Mouse (Mus musculus): Measurements from ENCODE around the gene Apoh. TPM values are rescaled to one million over a fixed set of nuclear protein-coding genes. Genes with fewer than 3 reads are reported as not detected.

Apoh gene
- total RNA-seq, 2 experiments from 2014 or later: not detected

DNA sequence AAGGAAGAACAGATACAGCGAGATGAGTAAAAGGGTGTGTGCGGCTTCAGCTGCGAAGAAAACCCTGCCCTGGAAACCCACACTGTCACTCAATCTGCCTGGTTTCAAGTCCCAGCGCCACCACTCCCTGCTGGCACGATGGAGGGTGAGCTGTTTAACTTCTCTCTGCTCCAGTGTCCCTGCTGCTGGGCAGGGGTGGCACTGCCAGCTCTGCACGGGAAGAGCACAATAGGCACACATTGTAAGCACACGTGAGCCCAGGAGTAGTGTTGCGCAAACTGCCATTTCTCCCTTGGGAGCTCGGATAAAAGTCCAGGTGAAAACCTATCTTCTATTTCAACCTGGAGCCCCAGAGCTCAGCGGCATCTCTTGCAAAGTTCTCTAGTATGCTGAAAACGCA, 12.3 kb upstream of the Apoh start:
- intact Hi-C loops (cut with DNase I): no loop called here
- DNase-seq: no peak

DNA sequence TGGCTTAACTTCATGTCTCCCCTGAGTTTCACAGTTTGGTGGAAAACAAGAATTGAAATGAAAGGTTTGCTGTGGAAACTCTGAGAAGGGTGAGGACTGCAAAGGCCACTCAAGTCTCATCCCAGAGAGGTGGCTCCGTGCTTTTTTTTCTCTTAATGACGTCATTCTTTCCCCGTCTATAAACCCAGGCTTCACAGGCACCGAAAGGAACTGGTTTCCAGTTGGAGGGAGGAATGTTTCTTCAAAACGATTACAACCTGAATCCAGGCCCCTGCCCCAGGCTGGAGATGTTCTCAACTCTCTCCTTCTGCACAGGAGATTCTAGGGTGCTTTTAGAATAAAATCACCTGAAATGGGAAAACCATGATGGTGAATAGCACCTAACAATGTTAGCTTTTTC, 10.1 kb upstream of the Apoh start:
- intact Hi-C loops (cut with DNase I): no loop called here

DNA sequence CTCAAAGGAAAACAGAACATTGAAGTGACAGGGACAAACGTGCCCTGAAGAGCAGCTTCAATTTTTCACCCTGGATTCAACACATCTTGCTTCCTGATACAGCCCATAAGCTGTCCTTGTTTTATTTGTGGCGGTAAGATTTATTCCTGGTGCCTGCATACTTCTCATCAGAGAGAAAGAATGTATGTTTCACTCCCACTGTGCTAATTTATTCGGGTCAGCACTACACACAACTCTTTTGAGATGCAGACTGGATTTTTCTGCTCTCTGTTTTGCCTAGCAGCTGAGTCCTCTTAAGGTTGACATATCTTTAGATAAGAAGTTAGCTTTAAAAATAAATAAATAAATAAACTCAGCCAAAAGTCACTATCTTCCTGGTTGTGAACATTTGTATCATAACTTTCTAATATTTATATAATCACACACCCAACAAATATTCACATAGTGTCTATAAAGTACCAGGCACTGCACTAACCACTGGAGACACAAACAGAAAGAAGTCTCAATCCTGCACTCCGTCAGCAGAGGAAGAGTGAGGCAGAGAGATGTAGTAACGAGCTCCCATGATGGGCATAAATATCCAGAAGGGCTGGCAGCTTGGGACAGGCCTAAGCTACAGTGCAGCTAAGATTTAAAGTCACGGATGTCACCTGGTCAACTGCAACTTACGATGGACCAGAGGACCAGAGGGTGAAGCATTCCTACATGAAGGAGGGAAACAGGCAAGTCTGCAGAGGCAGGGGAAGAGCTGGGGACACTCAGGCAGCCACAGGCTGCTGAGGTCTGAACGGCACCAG, 9.4 kb upstream of the Apoh start:
- intact Hi-C loops (cut with DNase I): no loop called here
- no peak for DNase-seq

More for the DNA sequence above, 10.1 kb upstream of the Apoh start:
- DNase-seq: no peak

DNA sequence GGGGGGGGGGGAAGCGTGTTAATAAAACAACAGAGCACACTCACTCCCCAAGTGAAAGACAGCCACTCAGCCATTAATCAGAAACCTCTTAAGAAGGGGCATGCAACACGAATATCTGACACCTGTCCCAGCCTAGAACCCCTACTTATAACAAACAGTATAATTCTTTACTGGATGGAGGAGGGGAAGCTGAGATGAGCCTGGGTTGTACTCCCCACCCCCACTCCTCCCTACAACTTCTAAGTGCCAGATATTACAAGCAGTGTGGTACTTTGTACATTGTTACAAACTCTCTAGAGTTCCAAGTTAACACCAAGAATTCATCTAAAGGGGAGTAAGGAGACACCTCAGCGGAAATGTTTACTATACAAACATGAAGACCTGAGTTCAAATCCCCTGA, 8.5 kb upstream of the Apoh start:
- intact Hi-C loops (cut with DNase I): no loop called here
- DNase-seq: no peak

DNA sequence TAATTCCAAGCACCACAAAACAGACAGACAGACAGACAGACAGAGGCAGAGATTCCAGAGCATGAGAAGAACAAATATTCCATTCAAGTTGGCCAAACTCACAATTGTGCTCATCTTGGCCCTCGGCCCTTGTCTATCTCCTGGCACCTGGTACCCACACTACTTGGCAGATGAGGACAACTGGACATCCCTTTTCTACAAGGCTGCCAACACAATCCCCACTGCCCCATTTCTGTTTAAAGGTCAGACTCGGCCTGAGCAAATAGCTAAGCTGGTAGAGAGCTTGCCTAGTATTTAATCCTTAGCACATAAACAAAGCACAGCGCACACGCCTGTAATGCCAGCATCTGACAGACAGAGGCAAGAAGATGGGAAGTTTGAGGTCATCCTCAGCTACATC, 7.6 kb upstream of the Apoh start:
- intact Hi-C loops (cut with DNase I): no loop called here
- DNase-seq: no peak

DNA sequence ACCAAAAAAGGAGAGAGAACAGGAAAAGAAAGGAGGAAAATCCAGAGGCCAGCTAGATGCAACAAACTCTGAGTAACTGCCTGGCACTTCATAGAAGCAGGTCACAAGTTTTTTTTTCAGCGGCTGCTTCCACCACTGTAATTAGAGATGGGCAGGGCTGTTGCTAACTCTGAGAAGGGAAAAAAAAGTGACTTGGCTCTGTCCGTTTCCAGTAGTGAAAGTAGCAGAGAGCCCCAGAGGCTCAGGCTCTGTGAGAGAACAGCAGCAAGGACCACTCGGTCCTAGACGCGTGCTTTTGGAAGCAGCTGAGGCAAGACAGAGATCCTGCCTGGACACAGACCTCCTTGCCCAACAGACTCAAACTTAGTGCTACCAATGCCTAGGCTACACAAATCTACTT, 6.7 kb upstream of the Apoh start:
- intact Hi-C loops (cut with DNase I): no loop called here
- DNase-seq: peak in 1 of 2 experiments; percentile 29

DNA sequence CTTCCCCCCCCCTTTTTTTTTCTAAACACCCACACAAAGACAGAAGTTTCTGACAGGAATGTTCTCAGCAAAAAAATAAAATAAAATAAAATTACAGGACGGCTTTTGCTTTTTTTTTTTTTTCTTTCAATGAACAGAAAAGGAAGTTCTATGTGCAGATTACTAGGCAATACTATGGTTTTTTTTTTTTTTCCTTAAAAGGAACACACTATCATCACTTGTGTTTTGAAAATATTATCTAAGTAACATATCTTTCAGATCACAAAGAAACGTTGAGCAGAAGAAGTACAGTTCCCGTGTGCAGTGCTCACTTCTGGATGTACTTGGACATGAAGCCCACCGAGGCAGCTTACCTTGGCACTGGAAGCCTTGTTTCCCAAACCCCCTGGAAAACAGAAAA, 2.9 kb upstream of the Apoh start:
- no peak for DNase-seq
- intact Hi-C loops (cut with DNase I): loop anchor here (5.0 kb wide), 2 partner anchors 88 to 178 kb away; no protein-coding TSS in a partner anchor

DNA sequence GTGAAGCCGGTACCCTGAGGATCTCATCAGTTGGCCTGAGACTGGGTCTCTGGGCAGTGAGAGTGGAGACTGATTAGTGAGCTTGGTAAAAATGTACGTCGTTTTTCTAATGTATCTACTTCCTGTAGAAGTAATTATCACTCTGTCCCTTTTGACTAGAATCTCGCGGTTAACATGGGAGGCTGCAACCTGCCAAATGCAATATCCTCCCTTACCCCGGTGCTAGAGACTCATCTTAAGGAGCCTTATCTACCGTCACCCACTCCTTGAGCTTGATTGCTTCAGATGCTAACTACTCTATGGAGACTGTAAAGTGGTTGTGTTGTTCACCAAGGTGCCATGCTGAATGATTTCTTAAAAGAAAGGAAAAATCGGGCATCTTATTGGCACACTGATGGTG, 1.4 kb upstream of the Apoh start:
- intact Hi-C loops (cut with DNase I): loop anchor here (5.0 kb wide), 2 partner anchors 89 to 179 kb away; no protein-coding TSS in a partner anchor
- no peak for DNase-seq

DNA sequence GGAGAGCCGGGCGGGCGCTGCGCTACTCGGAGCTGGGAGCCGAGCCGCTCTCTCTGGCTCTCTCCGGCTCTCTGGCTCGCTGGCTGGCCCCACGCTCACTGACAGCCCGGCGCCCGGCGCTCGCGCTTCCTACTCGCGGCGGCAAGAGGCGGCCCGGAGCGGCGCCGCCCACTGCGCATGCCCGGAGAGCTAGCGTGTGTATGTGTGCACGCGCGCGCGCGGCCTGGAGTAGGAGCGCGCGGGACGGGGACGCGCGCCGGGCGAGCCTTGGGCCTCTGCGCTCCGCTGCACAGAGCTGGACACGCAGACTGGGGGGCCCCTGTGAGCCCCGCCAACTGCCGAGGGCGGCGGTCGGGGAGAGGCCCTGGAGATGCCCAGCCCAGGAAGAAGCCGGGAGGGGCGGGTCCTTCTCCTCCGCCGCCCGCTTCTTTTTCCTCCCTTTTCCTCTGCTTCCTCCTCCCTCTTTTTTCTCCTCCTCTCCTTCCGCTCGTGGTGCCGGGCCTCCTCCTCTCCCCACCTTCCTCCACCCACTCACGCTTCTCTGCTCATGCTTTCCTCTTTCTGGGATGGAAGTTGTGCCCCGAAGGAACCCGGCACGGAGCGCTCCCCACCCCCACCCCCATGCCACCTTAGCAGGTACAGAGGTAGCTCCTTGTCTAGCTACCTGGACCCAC, 772 bp downstream of the Apoh start, which contains the start of gene Prkca:
Gene Prkca (minus strand): TSS at position 140 of the 674 bp plus-strand sequence.
- intact Hi-C loops (cut with DNase I): loop anchor here (5.0 kb wide), 2 partner anchors 92 to 182 kb away; no protein-coding TSS in a partner anchor

DNA sequence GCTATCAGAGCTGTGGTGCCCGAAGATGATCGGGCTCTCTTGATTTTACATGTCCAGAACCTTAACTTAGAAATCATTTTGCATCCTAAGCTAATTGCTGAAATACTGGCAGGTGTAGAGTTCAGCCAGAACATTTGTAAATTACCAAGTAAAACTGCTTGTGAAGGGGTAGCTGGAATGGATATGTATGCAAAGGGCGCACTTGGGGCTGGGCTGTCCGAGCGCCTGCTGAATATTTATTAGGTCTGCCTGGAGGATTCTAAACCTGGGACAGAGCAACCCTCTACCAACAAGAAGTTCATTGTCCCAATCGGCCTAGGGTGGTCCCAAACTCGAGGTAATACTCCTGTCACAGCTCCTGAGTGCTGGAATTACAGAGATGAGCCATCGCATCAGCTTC, 1.6 kb downstream of the Apoh start:
- DNase-seq: no peak
- intact Hi-C loops (cut with DNase I): loop anchor here (5.0 kb wide), 2 partner anchors 92 to 182 kb away; no protein-coding TSS in a partner anchor

More for the DNA sequence above, 772 bp downstream of the Apoh start, which contains the start of gene Prkca:
- DNase-seq: peak; percentile 96 to 98

DNA sequence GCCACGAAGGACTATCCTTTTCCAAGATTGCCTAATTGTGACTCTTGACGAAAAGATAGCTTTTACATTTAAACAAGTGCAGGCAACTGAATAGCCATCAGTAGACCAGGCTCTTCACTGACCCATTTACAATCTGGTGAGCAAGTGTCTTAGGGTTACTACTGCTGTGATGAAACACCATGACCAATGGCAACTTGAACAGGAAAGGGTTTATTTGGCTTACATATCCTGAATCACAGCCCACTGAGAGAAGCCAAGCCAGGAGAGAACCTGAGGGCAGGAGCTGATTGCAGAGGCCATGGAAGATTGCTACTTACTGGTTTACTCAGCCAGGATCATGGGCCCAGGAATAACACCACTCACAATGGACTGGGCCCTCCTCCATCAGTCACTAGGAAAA, 2.2 kb downstream of the Apoh start:
- no peak for DNase-seq
- intact Hi-C loops (cut with DNase I): no loop called here

DNA sequence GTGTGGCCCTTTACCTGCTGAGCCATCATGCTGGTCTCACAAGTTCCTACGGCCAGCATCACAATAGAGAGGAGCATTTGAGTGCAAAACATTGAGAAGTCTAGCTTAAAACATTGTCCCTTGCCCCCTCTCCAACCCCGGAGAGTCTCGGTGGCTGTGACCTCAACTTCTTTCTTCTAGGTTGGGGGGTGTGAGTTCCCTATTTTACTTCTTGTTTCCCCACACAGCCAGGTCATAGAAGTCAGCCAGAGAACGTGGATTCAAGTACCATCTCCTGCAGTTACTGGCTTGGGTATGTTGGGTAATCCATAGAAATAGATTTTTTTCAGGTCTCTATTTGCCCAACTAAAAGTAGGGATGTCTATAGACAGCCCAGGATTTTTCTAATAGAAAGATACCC, 7.6 kb downstream of the Apoh start:
- intact Hi-C loops (cut with DNase I): no loop called here

DNA sequence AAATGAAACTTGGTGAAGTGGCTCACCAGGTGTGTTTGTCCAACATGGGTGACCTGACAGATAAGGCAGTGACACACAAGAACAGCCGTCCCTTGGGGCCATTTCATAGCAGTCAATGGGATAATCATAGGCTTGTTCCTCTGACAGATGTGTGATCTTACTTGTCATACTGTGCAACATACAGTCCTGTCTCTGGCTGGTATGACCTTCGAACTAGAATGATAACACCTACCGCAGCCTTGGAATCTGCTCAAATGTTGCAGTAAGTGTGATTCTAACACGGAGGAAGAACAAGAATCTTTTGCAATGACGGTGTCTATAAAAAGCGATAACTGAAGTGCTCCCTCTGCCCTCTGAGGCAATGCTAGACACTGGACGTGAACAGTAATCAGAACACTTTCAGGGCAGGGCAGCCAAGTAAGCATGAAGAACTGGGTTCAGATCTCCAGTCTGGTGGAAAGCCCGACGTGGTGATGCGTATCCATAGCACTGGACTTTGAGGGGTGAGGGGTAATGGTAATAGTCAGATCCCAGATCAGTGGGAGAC, 9.8 kb downstream of the Apoh start:
- intact Hi-C loops (cut with DNase I): no loop called here
- no peak for DNase-seq

More for the DNA sequence above, 7.6 kb downstream of the Apoh start:
- DNase-seq: no peak

DNA sequence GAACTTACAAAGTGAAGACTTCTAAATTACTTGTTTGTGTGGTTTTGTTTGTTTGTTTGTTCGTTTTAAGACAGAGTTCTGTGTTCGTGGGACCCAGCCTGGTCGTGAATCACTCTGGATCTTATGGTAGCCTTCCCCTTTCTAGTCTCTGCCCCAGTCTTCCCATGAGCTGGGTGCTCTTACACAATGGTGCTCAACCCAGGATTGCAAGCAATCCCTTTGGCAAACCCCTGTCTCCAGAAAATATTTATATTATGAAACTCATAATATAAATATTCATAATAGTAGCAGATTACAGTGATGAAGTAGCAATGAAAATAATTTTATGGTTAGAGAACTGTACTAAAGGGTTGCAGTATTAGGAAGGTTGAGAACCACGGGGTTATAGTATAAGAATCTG, 12.9 kb downstream of the Apoh start:
- DNase-seq: no peak
- intact Hi-C loops (cut with DNase I): no loop called here

DNA sequence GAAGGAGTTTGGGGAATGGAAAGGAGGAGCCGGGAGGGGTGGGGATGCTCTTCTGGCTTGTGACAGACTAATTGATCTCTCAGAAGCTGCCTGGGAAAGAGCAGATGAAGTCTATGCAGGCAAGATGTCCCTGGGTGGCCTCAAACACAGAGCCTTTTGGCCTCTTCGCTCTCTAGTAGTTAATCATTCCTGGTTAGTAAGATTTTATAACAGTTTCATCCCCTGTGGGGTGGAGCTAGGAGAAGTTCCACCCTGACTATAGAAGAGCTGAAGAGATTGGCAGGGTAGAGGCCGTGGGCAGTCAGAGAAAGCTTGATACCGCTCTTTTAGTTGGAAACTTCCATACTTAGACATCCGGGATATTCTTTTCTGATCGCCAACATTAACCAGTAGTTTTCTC, 15.8 kb downstream of the Apoh start:
- intact Hi-C loops (cut with DNase I): no loop called here

DNA sequence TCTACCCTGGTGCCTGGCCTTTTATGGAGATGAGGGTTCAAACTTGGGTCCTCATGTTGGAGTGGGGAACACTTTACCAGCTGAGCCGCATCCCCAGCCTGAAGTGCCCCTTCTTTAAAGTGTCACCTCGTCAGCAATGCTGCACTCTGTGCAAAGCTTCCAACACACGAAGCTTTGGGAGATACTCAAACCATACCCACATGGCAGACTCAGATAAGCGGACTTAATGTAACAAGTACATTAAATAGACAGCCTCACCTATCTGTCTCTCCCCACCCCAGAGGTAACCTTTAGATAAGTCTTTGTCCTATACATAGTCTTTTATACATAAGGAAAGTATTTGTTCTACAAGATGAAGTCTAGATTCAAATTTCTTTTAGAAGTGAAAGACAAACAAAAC, 17.8 kb downstream of the Apoh start:
- intact Hi-C loops (cut with DNase I): no loop called here
- no peak for DNase-seq

More for the DNA sequence above, 15.8 kb downstream of the Apoh start:
- DNase-seq: no peak

DNA sequence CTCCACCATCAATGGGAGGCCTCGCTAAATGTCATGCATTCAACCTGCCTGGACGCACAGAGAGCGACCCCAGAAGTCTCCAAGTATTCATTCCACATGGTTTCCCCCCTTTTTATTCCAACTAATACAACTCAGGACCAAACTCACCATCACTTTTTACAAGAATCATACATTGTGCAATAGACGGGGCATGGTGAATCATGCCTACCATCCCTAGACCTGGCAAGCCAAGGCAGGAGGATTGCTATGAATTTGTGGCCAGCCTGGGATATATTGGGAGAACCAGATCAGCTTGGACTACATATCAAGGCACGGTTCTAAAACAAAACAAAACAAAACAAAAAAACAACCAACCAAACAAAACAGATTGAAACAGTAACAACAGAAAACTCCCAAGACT, 19.8 kb downstream of the Apoh start:
- no peak for DNase-seq
- intact Hi-C loops (cut with DNase I): no loop called here

DNA sequence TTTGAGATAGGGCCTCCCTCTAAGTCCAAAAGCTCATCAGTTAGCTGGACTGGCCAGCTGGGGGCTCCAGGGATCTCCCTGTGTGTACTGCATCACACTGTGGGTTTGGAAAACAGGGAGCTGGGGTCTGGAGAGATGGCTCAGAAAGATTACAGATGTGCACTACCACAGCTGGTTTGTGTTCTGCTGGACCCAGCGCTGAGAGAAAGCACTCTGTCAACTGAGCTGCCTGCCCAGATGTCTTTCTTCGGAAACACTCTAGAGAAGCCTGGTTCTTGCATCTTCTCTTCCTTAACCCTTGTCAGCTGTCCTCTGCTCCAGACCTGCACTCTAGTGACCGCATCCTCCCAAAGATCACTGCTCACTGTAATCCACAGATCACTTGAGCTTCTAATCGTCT, 20.8 kb downstream of the Apoh start:
- intact Hi-C loops (cut with DNase I): no loop called here
- no peak for DNase-seq

DNA sequence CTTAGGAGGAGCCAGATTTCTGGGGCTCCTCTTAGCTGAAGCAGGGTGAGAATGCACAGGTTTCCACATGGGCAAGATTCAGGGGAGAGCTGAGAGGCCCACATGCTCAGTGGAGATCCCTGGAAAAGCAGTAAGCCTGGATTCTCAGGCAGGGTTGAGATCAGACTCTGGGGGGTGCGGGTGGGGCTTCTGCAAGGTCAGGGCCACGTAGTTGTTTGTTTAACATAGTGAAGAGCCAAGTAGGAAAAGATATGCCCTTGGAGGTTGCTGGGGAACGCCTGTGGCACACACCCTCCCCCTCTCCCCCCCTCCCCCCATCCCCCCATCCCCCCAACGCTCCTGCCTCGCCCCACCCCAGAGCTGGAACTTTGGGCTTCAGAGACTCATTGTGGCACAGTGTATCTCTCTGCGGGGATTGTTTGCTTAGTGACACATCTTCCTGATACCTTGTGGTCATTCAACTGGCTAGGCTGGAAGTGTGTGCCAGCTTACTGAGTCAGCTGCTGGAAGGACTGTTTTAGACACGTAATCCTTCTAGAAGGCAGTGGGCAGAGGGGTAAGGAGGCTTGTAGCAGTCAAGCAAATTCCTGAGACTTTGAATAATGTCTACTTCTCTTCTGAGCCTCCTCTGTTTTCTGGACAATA, 21.9 kb downstream of the Apoh start:
- no peak for DNase-seq
- intact Hi-C loops (cut with DNase I): no loop called here

DNA sequence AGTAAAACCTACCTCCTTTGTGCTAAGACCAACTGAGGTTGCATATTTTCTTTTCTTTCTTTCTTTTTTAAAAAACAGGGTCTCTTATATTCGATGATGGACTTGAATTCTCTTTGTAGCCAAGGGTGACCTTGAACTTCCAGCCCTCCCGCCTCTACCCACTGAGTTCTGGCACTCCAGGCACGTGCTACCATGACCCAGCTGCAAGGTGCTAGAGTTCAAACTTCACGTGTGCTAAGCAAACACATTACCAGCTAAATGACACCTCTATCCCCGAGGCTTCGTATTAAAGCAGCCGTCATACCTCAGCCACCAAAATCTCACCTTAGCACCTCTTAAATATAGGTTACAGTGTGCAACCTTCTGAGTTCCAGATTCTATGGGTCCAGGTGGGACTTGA, 22.4 kb downstream of the Apoh start:
- intact Hi-C loops (cut with DNase I): no loop called here
- no peak for DNase-seq

DNA sequence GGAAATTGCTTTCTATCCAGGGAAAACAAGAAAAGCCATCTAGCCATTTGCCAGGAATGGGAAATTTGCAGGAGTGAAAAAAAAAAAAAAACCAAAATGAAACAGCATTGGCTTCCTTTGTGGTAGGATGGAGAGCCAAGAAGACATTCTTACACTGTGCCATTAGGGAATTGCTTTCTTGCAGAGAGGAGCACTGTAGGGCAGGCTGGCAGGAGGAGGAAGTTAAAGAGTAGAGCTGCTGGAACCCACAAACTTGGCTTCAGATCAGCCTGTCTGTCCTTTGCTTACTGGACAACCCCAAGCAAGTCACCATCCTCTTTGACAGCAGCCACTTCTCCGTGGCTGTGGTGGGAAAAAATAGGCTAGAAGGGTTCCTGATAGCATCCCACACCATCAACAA, 23.9 kb downstream of the Apoh start:
- intact Hi-C loops (cut with DNase I): no loop called here
- no peak for DNase-seq

Measured in heart, postnatal 14 days (tissue).